Mouse (Mus musculus) heart, postnatal 25 days (tissue): ENCODE data around the gene Ubash3b. TPM values are rescaled to one million over a fixed set of nuclear protein-coding genes. Genes with fewer than 3 reads are reported as not detected.

Experiments
- DNase-seq: peaks from one replicate; pipeline ENCODE4 v3.0.0; 2022; ENCODE audit warnings: low spot score
- intact Hi-C: fragments of 180-260 bp; cut with DNase I; formaldehyde crosslinking; loops from one replicate; pipeline ENCODE4 v1.15.1; 2025
- total RNA-seq, 2 experiments: library from RNA; stranded (reverse); gene quantifications; 2 replicates each; pipeline ENCODE4 v1.2.3; 2021

Gene Ubash3b
- total RNA-seq, 2 experiments from 2014 or later: 0.99 to 1.5 TPM

DNA sequence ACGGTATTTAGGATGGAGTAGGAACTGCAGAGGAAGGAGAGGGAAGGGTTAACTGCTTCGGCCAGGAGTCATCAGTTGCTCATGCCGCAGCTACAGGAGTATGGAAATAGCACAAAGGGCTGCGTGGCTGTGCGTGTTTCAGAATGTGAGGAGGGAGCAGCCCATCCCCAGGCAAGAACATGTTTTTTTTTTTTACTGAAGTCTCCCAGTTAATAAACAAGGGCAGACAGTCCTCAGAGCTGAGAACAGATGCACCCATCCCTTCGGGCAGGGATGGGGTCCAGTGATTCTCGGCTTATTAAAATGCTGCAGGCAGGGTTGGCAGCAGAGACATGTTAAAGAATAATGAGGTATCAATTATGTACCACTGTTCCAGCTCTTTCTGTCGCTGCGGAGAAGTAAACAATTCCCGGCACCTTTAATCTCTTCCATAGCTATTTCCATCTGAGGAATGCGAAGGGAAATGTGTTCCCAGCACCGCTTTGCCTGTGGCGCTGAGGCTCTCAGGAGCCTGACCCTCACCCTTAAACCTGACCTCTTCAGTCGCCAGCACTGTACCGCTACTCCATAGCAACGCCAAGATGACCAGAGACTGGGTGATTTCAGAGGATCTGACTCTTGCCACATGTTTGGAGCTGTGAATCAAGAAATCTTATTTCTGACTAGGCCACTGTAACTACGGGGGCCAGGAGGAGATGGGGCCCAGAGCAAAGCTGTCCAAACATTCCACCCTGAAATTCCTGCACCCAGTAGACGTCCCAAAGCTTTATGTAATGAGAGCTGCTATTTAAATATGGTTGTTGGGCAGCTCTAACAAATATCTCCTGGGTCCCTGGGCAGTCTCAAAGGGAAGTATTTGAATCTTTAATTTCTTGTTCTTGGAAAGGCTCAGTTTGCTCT lies 129.7 kb downstream of the Ubash3b start:
- DNase-seq: no peak
- intact Hi-C loops: no loop called here

DNA sequence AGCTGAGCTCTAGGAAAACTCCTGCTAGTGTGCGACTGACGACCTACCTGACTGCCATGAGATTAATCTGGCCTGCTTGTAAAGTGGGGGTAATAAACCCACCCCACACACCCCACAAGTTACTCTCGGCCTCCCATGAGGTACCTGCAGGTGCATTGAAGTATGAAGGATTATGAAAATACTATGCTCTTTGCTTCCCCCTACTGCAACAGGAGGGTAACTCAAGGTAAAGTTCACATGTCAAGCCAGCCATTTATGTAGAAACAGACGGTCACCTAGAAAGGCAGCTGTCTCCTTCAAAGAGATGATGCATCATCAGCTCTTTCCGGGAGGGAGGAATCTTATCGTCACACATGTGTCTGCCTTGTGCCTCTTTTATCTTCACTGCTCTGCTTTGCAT lies 131.7 kb downstream of the Ubash3b start:
- intact Hi-C loops: loop anchor here (5.0 kb wide), 1 partner anchor 198 kb away; no protein-coding TSS in a partner anchor
- DNase-seq: no peak

DNA sequence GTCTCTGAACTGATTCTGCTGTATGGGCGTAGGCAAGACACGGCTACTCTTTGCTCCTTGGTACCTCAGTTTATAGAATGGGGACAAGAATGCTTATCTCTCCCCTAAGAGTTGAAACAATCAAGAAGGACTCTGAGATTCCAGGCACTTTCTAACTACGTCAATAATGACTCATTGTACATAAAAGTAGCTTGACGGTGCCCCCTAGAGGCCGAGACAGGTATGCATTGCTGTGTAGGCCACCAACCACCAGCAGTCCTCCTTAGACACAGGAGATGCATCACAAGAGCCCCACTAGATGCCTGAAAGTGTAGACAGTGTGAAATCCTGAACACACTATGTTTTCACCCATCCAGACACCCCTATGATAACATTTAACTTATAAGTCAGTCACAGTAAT lies 133.0 kb downstream of the Ubash3b start:
- no peak for DNase-seq
- intact Hi-C loops: loop anchor here (5.0 kb wide), 1 partner anchor 196 kb away; no protein-coding TSS in a partner anchor

DNA sequence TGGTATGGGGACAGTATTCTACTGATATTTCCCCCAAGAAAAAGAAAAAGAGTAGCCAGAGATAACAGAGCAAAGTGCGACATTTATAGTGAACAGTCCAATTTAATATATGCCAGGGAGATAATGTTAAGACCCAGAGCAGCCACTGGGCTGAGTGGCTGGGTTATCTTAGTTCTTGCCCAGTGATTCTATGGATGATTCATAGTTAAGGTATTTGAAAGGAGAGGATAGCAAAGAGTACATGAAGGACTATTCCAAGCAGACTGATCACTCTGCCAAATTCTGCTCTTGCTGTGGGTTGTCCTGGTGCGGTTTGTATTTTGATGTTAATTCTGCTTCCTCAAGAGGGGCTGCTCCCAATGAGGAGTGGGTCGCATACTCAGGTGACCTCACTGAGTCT lies 139.8 kb downstream of the Ubash3b start:
- intact Hi-C loops: no loop called here

DNA sequence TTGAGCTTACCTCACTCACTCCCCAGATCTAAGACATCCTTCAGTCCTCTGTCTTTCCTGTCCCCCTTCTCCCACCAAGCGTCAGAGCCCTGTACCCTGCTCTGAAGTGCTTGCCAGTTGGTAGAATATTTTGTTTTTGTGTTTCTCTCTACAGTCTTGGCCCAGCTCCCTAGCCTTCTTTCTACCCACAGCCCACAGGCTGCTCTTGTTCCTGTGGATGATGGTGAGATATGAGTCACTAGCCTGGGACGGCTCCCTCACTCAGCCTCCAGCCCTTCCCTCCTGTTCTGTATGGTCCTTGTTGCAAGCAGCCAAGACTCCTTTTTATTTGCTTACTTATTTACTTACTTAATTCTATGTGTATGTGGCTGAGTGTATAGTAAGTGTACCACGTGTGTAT lies 141.0 kb downstream of the Ubash3b start:
- intact Hi-C loops: no loop called here
- DNase-seq: no peak

More for the DNA sequence above, 139.8 kb downstream of the Ubash3b start:
- DNase-seq: no peak

DNA sequence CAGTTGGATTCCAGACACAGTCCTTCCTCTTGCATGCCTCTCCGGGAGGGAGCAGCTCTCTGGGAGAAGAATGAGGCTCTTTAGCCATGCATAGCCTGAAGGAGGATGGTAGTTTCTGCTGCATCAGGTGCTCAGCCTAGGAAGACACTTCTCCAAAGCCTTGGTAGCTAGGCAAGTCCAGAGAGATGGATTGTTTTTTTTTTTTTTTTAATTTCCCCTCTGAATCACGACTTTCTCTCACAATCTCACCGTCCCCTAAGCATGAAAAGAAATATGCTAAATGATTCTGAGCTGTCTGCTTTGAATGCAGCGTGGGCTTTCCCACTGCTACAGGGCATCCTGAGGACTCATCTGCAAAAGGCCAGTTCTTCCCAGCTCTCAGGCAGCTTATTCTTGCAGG lies 147.0 kb downstream of the Ubash3b start:
- intact Hi-C loops: no loop called here
- no peak for DNase-seq

DNA sequence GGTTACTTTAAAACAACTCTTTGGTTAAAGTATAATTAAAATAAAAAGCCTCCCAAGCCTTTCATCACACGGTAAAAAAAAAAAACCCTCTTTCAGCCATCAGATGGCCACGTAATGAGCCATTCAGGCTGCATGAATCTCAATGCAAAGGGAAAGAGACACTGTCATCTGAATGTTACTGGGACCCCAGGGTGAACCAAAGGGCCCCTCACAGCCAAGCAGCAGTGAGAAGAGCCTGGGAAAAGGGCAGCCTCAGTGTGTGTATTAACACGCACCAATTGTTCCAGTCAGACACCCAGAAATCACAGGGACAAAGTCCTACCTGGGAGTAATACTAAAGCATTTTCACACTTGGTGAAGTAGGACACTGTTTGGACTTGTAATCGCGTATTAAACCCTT lies 149.0 kb downstream of the Ubash3b start:
- intact Hi-C loops: no loop called here
- no peak for DNase-seq

DNA sequence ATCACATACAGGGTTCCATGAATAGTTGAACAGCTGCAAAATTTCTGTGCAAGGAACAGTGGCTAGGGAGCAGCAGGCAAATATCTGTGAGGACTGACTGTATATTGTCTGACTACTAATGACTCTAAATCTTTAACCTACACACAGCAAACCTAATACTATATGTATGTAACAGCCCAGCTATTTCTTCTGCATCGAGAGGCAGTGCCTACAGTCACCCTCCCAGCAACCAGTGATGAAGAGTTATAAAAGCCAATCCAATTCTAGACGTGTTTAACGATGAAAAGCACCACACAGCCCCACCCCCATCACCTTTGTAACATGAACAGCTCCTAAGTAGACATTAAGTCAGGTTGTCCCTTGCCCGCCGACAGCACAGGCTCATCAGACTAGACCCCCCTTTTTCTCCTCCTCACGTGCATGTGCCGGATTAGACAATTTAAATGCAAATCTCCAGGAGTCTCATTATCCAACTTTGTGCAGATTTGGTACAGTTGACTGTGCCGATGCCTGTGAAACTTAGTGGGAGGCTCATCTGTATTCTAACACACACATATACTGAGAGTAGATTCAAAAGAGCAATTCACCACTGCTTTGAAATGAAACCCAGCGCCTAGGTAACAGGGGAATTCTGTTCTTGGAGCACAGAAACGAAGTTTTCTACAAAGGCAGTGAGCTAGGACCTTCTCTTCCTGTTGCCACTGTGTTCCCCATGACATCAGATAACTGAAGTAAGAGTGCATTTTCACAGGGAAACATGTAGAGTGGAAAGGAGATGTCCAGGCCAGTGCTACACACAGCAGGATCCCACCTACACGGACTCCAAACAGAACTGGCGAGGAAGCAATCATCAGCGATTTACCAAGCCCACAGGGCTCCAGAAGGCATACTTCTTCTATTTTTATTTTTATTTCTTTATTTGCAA lies 149.7 kb downstream of the Ubash3b start:
- intact Hi-C loops: no loop called here
- no peak for DNase-seq

DNA sequence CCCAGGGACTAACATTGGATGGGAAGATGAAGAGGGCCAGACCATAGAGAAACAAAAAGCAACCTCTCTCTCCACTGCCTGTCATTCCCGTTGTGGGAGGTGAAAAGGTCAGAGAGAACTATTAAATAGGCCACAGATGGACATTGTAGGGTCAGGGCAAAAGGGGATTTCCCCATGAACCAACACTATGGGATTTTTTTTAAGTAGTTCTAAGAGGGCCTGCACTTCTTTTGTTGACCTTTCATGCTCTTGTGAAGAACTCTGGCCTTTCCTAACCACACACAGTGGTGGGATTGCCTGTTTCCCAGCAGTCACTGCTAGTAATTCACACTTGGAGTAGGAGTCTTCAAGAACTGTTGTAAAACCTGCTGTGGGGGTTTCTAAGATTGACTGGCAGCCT lies 153.7 kb downstream of the Ubash3b start:
- no peak for DNase-seq
- intact Hi-C loops: no loop called here

DNA sequence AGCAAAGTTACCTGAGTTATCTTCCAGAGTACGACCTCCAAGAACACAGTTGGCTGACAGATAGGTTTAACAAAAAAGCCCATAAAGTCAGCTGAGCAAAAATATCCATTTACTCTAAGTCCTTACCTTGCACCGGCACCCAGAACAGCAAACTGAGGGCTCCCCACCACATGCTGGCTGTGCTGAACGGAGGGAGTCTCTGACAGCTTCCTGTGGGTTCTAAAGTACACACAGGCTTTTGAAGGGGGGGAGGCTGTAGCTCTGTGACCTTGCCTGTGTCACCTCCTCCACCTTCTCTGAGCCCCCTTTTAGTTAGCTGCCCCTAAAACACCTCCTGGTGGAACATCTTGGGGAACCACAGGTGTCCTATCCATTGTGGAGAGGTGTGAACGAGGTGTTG lies 157.1 kb downstream of the Ubash3b start, which contains the start of gene Crtam:
Gene Crtam (minus strand): TSS at position 214 of the 400 bp plus-strand sequence.
- no peak for DNase-seq
- intact Hi-C loops: no loop called here

DNA sequence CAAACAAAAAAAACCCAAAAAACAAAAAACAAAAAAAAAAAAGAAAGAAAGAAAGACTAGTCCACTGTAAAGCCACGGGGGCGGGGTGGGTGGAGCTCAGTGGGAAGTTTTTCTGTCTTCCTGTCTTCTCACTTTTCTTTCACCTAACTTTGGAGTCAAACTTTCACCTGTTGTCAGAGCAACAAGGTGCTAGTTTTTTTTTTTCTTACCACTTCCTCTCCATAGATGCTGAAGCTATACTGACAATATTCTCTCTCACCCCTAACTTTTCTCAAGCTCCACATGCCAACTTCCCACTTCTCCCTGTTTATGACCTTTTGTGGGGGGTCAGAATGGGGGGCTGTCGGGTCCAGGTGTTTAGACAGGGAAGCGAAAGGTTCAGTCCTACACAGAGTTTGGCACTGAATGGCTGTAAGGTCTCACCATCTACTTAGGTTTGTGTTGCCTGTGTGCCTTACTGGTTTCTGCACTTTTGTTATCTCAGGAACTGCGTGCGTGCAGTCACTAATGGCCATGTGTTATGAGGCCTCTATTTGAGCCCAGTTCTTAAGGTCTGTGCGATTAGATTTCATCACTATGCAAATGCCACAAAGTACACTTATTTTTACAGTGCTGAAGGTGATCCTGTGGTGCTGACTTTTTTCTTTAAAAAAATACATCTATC lies 164.2 kb downstream of the Ubash3b start:
- intact Hi-C loops: loop anchor here (2.0 kb wide), 1 partner anchor 60 kb away; no protein-coding TSS in a partner anchor
- no peak for DNase-seq

DNA sequence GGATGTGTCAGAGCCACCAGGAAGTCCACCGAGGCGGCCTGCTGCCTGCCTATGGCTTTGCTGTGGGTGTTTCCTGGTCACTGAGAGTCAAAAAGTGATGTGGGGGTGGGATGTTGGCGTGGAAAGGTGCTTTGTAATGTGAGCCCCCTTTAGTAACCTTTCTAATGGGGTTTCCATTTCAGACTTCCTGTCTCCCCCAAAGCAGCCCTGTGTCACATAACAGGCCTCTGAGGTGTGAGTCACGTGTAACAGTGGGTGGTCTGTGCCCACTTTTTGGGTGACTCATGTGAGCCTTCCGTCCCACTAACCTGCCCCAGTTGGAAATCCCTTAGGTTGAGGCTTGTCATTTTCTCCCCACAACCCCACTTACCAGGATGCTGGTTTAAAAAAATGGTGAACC lies 167.4 kb downstream of the Ubash3b start:
- intact Hi-C loops: no loop called here
- DNase-seq: no peak

DNA sequence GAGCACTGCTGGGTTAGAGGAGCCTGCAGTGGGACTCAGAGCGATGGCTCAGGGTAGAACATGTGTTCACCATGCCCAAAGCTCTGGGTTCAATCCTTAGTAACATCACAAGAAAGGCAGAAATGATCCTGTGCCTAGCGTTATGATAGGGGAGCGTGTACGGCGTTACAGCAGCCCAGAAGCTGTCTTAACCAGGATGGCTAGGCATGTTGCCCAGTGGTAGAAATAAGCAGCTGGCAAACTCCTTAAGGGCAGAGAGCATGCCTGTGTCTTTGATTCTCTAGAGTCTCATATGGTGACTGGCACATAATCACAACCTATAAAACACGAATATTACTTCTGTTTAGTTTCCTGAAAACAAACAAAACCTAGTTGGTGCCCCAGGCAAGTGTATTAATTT lies 170.0 kb downstream of the Ubash3b start:
- intact Hi-C loops: loop anchor here (2.0 kb wide), 2 partner anchors 53 to 191 kb away; no protein-coding TSS in a partner anchor

DNA sequence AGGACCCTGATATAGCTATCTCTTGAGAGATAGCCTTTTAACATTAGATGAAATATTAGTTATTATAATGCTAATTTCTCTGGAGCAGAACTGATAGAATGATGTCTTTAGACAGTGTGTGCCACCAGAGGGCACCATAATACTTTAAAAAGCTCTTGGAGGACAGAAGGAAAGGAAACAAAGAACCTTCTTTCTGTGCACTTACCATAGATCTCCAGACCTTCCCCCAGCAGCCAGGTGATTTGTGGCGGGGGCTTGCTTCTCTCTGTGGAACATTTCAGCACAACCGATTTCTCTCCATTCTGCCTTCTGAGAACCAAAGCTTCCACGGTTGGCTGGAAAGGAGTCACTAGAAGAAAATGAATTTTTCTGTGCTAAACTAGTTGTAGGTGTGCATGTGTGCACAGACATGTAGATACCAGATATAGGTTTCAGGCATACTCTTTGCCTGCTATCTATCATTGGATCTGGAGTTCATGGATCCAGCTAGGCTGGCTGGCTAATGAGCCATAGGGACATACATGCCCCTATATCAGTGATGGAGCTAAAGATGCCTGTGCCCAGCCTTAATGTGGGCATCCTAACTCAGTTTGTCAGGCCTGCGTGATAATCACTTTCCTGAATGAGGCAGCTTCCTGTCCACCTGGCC lies 171.4 kb downstream of the Ubash3b start:
- intact Hi-C loops: loop anchor here (1.0 to 2.0 kb wide), 3 partner anchors 55 to 201 kb away; no protein-coding TSS in a partner anchor
- no peak for DNase-seq

More for the DNA sequence above, 170.0 kb downstream of the Ubash3b start:
- no peak for DNase-seq

DNA sequence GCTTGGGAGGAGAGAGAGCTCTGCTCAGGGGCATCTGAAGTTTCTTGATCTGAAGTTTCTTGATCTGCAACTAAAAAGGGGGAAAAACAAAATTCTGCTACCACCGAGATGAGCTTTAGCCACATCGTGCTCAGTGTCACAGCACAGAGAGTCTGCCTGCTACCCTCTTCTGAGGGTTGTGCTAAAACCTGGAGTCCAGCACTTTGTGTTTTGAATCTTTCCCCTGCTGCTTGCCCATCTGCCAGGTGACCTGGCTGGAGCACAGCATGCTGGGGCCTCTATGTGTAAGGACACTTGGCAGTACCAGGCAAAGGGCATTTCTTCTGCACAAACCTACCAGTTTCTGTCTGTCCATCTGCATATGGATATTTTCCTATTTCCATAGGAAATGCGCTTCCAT lies 177.2 kb downstream of the Ubash3b start:
- intact Hi-C loops: no loop called here

DNA sequence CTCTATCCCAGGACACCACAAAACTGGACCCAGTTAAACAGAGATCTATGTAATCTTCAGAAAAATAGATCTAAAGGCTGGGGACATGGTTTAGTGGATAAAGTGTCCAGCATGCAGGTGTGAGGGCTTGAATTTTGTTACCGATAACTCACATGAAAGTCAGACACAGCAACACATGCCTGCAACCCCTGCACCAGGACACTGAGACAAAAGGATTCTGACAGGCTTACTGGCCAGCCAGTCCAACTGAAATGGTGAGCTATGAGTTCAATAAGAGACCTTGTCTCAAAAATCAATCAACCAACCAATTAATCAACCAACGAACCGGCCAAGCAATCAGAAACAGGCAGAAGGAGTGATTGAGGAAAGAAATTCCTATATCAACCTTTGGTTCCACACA lies 177.7 kb downstream of the Ubash3b start:
- intact Hi-C loops: loop anchor here (2.0 kb wide), 1 partner anchor 149 kb away; no protein-coding TSS in a partner anchor
- no peak for DNase-seq

More for the DNA sequence above, 177.2 kb downstream of the Ubash3b start:
- no peak for DNase-seq

DNA sequence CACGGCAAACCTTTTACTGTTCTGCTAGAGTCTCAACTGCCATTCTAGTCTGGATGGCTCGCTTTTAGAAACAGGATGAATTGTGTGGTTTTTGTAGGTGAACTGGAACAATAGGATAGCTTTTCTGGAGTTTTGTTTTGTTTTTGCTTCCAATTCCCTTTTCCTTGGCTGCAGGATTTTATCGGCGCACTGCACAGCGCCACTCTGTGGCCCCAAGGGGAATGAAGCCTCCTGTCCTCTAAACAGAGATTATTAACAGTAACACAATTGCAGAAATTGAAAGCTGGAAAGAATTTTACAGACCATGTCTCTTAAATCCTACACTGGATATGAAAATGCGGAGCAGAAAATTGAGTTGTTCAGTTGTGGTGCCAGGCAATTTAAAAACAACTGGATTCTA lies 179.0 kb downstream of the Ubash3b start:
- no peak for DNase-seq
- intact Hi-C loops: loop anchor here (2.0 kb wide), 1 partner anchor 148 kb away; no protein-coding TSS in a partner anchor

DNA sequence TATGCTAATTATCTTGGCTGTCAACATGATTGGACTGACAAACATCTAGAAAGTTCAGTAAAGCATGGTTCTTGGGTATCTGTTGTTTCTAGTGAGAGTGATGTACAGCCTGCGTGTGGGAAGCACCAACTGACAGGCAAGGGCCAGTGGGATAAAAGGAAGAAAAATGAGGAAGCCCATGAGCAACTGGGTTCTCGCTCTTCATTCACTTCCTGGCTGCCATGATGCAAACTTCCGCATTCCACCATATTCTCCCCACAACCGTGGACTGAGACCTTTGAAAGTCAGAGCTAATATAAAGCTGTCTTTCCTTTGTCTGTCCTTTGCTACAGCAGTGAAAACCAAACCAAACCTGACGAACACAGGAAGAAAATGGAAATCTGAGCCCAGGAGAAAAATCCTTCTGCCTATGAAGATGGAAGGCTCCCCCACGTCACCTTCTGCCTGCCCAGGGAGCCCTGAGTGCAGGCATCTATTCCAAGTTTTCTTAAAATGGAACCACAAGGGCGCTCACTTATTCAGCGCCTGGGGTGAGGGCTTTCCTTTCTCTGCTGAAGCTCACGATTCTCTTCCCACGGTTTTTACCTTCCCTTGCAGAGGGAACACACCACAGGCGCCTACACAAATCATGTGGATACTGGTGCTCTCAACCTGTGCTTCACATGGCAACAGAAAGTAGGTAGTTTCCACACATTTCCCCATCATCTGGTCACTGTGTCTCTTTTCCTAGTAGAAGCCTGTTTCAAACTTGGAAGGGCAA lies 187.3 kb downstream of the Ubash3b start:
- DNase-seq: no peak
- intact Hi-C loops: no loop called here

DNA sequence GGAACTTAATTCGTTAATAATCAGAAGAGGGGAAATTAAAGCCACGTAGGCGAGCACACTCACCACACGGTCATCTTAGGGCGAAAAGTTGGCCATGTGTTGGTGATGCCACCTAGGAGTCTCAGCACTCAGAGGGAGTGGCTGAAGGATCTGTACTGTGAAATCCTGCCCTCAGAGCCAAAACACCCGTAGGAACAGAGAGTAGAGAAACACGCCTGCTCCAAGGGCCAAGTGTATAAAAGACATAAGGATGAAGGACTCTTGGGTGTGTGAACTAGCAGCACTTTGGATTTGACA lies 197.1 kb downstream of the Ubash3b start:
- intact Hi-C loops: no loop called here
- DNase-seq: no peak
